Mouse (Mus musculus) liver, embryonic 14.5 days (tissue): ENCODE data around the gene Mast1. TPM values are rescaled to one million over a fixed set of nuclear protein-coding genes. Genes with fewer than 3 reads are reported as not detected.

Experiments
- ATAC-seq: fragments of 200-750 bp; cut with Nextera tagmentation; 2 replicates; pipeline ENCODE4 v1.8.0; 2017; ENCODE audit warnings: moderate number of reproducible peaks, mild to moderate bottlenecking, moderate library complexity; ENCODE audit not compliant: insufficient read depth
- DNase-seq, 3 experiments: peaks; one replicate each; pipeline ENCODE4 v3.0.0-alpha.2; 2012 to 2013; ENCODE audit warnings: low read depth in 3 of 3, low spot score in 3 of 3
- H3K27ac ChIP-seq: fragments of 300-500 bp; sonication (generic); 2 replicates; pipeline ENCODE4 v1.5.1; 2014; ENCODE audit warnings: moderate library complexity, mild to moderate bottlenecking, control low read depth, inconsistent platforms
- H3K27me3 ChIP-seq: fragments of 300-500 bp; sonication (generic); 2 replicates; pipeline ENCODE4 v1.6.1; 2014; ENCODE audit warnings: mild to moderate bottlenecking, low read length, moderate library complexity; ENCODE audit not compliant: control insufficient read depth, insufficient read depth
- H3K36me3 ChIP-seq: fragments of 300-500 bp; sonication (generic); replicated peaks from 2 replicates; pipeline ENCODE4 v1.6.1; 2014; ENCODE audit warnings: low read depth; ENCODE audit not compliant: control insufficient read depth, insufficient read depth
- H3K4me1 ChIP-seq, 2 experiments: fragments of 200-500 bp in 1 of 2; fragments of 300-500 bp in 1 of 2; sonication (generic) in 1 of 2; replicated peaks; 2 replicates each; pipeline ENCODE4 v1.6.1; 2012 to 2014; ENCODE audit warnings: antibody characterized with exemption in 1 of 2, inconsistent platforms in 1 of 2, low read length in 1 of 2; ENCODE audit not compliant: control insufficient read depth in 2 of 2, insufficient read depth in 2 of 2
- H3K4me2 ChIP-seq: fragments of 300-500 bp; sonication (generic); 2 replicates; pipeline ENCODE4 v1.6.1; 2014; ENCODE audit warnings: low read depth, mild to moderate bottlenecking, control low read depth, moderate library complexity
- H3K4me3 ChIP-seq, 2 experiments: fragments of 200-500 bp in 1 of 2; fragments of 300-500 bp in 1 of 2; sonication (generic) in 1 of 2; 2 replicates each; pipeline ENCODE4 v1.5.1; 2012 to 2014; ENCODE audit warnings: low read depth in 2 of 2, low read length in 2 of 2, mild to moderate bottlenecking in 2 of 2, control low read depth in 1 of 2, inconsistent platforms in 1 of 2, moderate library complexity in 1 of 2; ENCODE audit not compliant: insufficient read depth in 1 of 2
- H3K9ac ChIP-seq: fragments of 300-500 bp; sonication (generic); replicated peaks from 2 replicates; pipeline ENCODE4 v1.6.1; 2014; ENCODE audit warnings: mild to moderate bottlenecking, control low read depth, moderate library complexity
- H3K9me3 ChIP-seq: fragments of 300-500 bp; sonication (generic); 2 replicates; pipeline ENCODE4 v1.6.1; 2016; ENCODE audit warnings: low read length, mixed read lengths; ENCODE audit not compliant: control insufficient read depth
- CTCF ChIP-seq: IDR thresholded peaks from 2 replicates; pipeline ENCODE4 v1.5.1; 2016; ENCODE audit warnings: antibody characterized with exemption, low read depth, control low read depth
- EP300 ChIP-seq: IDR thresholded peaks from 2 replicates; pipeline ENCODE4 v1.6.1; 2016; ENCODE audit warnings: antibody characterized with exemption, low read depth
- WGBS: fragments of 180-500 bp; shearing (Covaris S2); extraction: QIAGEN DNeasy Blood & Tissue Kit; methylation state at CpG from one replicate; pipeline ENCODE4 v1.1.7; 2014; ENCODE audit not compliant: insufficient replicate concordance; 5-methylcytosine and 5-hydroxymethylcytosine counted together
- polyA plus RNA-seq, 2 experiments: library from polyadenylated mRNA; depleted of rRNA in 1 of 2; stranded (reverse) in 1 of 2; unstranded in 1 of 2; fragments of >200 nt; fragmentation: Nextera tagmentation in 1 of 2; extraction: Ambion mirVana in 1 of 2; gene quantifications; 2 replicates each; pipeline versions ENCODE4 v1.2.1 to v1.2.3; 2012 to 2014

The Mast1 gene
- polyA plus RNA-seq, 2 experiments: 0.06 to 0.14 TPM

DNA sequence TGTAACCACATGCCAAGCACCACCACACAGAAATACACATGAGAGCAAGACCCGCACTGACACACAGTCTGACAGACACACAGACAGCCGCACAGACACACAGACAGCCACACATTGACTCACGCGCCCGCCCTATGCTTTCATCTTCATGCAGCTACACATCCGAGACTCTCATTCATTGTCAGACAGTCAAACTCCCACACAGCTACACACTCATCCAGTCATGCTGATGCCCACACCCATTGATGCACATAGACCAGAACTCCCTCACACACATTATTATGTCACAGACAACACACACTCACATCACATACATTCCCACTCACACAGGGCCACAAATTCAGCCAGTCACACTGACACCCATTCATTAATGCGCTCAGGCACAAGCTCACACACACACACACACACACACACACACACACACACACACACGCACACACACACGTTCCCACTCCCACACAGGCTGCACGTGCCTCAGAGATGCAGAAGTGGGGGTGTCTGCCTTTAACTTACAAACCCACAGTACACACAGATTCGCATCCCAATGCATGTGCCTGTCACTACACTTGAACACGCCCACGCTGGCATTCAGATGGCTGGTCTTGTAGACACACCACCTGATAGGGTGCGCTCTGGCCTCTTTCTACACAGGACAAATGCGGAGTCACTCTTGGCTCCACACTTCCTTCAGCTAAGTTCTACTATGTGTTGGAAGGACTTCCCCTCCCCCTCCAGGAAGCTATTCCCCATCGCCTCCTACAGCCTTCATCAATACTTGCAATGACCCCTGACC is 3.2 kb downstream of the Mast1 start:
- TF ChIP-seq CTCF (no peak), EP300 (no peak)
- H3K4me3 ChIP-seq: no peak overlapping the region
- H3K4me1 ChIP-seq: peaks cover 5 to 7% of the 10 kb centered on the region in 2 experiments
- no peak for ATAC-seq
- no peaks in the 10 kb centered on the region for H3K36me3 ChIP-seq
- no peak overlapping the region for H3K9ac ChIP-seq
- H3K27me3 ChIP-seq: peaks cover 81% of the 10 kb centered on the region
- no peak overlapping the region for H3K4me2 ChIP-seq
- DNase-seq: no peak
- no peak overlapping the region for H3K27ac ChIP-seq
- 66% methylated on average over 16 of the region's 16 CpGs for WGBS
- no peaks in the 10 kb centered on the region for H3K9me3 ChIP-seq

DNA sequence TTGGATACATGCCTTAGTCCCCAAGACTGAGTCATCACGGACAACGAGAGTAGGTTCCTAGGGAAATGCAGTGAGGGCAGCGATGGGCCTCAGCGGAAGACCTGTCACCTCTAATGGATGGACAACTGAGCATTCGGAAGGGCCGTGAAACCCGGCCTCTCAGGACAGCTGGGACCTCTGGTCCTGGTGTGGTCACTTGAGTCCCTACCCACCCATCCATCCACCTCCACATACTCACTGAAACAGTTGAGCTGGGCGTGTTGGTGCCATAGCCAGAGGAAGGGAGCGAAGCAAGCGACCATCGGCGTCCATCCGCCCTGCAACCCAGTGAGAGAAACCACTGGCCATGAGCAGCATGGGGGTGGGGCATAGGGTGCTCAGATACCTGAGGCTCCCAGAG is 6.6 kb downstream of the Mast1 start:
- no peak for ATAC-seq

DNA sequence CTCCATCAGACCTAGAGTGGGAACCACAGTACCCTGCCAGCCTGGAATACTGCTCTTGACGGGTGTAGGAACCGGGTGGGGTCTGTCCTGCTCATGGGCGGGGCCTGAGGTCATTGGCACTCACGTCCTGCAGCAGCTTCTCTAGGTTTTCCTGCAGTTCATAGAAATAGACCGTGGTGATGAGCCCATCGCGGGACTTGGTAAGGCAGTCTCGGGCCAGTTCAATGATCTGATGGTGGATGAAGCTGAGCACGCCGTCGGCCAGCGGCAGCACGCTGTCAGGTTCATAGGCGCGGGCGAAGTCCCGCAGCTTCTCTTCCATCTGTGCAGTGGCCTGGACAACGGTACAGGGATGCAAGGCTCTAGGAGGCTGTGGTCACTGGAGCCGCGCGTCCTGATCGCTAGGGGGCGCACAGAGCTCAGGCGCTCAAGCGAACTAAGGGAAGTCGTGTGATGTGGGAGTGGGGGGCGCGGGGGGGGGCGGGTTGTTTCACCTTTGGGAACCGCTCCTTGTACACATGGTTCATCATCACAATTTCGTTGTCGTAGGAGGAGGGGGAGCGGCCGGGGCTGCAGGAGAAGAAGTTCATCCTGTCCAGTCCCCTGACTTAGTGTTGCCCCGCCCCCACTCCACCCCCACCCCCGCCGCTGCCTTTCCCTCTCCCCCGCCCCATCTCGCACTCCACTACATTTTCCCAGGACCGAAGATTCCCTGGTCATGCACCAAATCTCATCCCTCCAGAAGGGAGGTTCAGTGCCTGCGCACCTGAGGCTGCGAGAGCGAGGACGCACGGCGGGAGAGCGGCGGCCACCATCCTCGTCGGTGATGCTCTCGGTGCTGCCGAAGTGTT is 8.5 kb downstream of the Mast1 start:
- no peaks in the 10 kb centered on the region for H3K4me1 ChIP-seq
- peak overlapping the region; percentile 27; the same call in 1 of the 2 replicates for H3K4me2 ChIP-seq
- H3K9me3 ChIP-seq: no peaks in the 10 kb centered on the region
- ATAC-seq (0 out of 2 replicates have a peak, but pooled peaks have one; percentile 47), DNase-seq (no peak)
- no peak overlapping the region for H3K9ac ChIP-seq
- WGBS: 6% methylated on average over 52 of the region's 52 CpGs
- TF ChIP-seq EP300: no peak
- TF ChIP-seq CTCF: peak; percentile 92
- H3K27me3 ChIP-seq: peaks cover 31% of the 10 kb centered on the region
- H3K27ac ChIP-seq: no peak overlapping the region
- no peaks in the 10 kb centered on the region for H3K36me3 ChIP-seq
- no peak overlapping the region for H3K4me3 ChIP-seq

More for the DNA sequence above, 6.6 kb downstream of the Mast1 start:
- Histone ChIP-seq H3K4me3 (no peak overlapping the region), H3K27me3 (peaks cover 50% of the 10 kb centered on the region), H3K27ac (no peak overlapping the region), H3K9ac (no peak overlapping the region), H3K36me3 (no peaks in the 10 kb centered on the region), H3K4me2 (no peak overlapping the region), H3K4me1 (peaks cover 0 to 2% of the 10 kb centered on the region in 2 experiments; a peak in 1 of 4 replicates), H3K9me3 (no peaks in the 10 kb centered on the region)
- 78% methylated on average over 13 of the region's 13 CpGs for WGBS
- TF ChIP-seq CTCF: no peak
- TF ChIP-seq EP300: no peak
- no peak for DNase-seq

DNA sequence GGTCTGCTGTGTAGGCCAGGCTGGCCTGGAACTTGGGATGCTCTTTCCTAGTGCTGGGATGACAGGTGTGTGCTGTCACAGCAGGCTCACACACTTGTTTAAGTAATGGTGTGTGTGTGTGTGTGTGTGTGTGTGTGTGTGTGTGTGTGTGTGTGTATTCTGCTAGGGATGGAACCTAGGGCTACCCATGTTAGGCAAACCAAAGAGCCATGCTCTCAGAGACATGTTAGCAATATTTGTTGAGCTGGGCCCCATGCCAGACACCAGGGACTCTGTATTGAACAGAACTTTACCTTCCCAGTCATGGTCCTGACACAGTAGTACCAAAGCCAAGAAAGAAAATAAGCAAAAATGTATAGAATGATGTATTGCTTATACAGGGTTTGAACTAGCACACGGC is 9.6 kb downstream of the Mast1 start:
- Histone ChIP-seq H3K9ac (no peak overlapping the region), H3K4me2 (no peak overlapping the region), H3K36me3 (no peaks in the 10 kb centered on the region), H3K9me3 (no peaks in the 10 kb centered on the region), H3K4me1 (no peaks in the 10 kb centered on the region), H3K27ac (no peak overlapping the region), H3K27me3 (peaks cover 29% of the 10 kb centered on the region), H3K4me3 (no peak overlapping the region)
- DNase-seq (no peak), ATAC-seq (no peak)
- WGBS: 54% methylated on average over 1 of the region's 1 CpGs
- TF ChIP-seq CTCF: no peak
- no peak for TF ChIP-seq EP300

DNA sequence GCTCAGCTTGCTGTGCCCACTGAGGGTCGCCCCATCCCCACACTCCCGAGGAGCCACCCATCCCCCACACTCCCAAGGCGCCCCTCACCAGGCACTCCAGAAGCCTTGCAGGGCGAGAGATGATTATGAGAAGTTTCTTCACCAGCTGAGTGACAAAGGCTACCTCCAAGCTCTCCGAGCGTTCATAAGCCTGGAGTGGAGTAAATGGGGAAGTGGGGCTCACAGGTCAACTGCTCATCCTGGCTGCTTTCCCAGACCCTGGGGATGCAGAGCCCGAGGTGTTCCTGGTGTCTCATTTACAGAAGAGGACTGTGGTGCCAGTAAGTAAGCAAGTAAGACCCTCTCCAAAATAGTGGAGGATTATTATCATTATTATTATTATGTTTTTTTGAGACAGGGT is 11.6 kb downstream of the Mast1 start:
- TF ChIP-seq EP300: no peak
- 40% methylated on average over 7 of the region's 7 CpGs for WGBS
- no peak for DNase-seq

More for the DNA sequence above, 11.6 kb downstream of the Mast1 start:
- Histone ChIP-seq H3K36me3 (no peaks in the 10 kb centered on the region), H3K27me3 (peaks cover 16% of the 10 kb centered on the region), H3K9ac (no peak overlapping the region), H3K4me2 (no peak overlapping the region), H3K27ac (no peak overlapping the region), H3K9me3 (no peaks in the 10 kb centered on the region), H3K4me3 (no peak overlapping the region), H3K4me1 (no peaks in the 10 kb centered on the region)
- no peak for ATAC-seq
